ENCODE assay signal across 24 mouse cellular contexts in genomic region chr12:8289499-8289898, GRCm38 (mm10). TPM values are rescaled to one million over a fixed set of nuclear protein-coding genes. Genes with fewer than 3 reads are reported as not detected.
DNase-seq lines count a peak whose midpoint lies in the region; ATAC-seq lines count a peak whose summit lies in the region.
"Had no signal": no experiment of that assay in that cellular context is flagged by ENCODE, and none has a peak within 500 bp of the region (broad histone marks: within the 10 kb centered on the region; RNA-seq: fewer than 3 reads in every experiment).

No protein-coding gene starts in this region.

- no peak overlapping the region for H3K4me3 ChIP-seq in forebrain, embryonic 11.5 days (ENCODE audit: low read depth, low read length)
- no peak overlapping the region for H3K4me3 ChIP-seq in forebrain, embryonic 10.5 days
- no peak overlapping the region for H3K4me3 ChIP-seq in heart, embryonic 10.5 days
- H3K4me3 ChIP-seq in limb, embryonic 11.5 days (ENCODE audit: low read depth, low read length) = no peak overlapping the region
- no peak overlapping the region for H3K4me3 ChIP-seq in limb, embryonic 10.5 days

- H3K27me3 ChIP-seq in forebrain, embryonic 11.5 days (ENCODE audit: control insufficient read depth, insufficient read depth, low read length) = peaks cover 3% of the 10 kb centered on the region
- peaks cover 21% of the 10 kb centered on the region for H3K27me3 ChIP-seq in forebrain, embryonic 10.5 days (ENCODE audit: poor library complexity, severe bottlenecking)
- peaks cover 17% of the 10 kb centered on the region for H3K27me3 ChIP-seq in heart, embryonic 10.5 days (ENCODE audit: insufficient read depth, poor library complexity, severe bottlenecking)
- no peaks in the 10 kb centered on the region; the same call in 1 of the 2 replicates for H3K27me3 ChIP-seq in limb, embryonic 11.5 days (ENCODE audit: control insufficient read depth, insufficient read depth, low read length)
- peaks cover 17% of the 10 kb centered on the region for H3K27me3 ChIP-seq in limb, embryonic 10.5 days (ENCODE audit: low read depth, poor library complexity, severe bottlenecking)
- H3K27me3 ChIP-seq: CH12.LX, Patski had no signal

- H3K4me1 ChIP-seq in forebrain, embryonic 11.5 days (replicated peaks; ENCODE audit: control insufficient read depth, insufficient read depth, low read length) = 0 out of 2 replicates have a peak, but pooled peaks cover 1% of the 10 kb centered on the region
- H3K4me1 ChIP-seq in forebrain, embryonic 10.5 days = peaks cover 24% of the 10 kb centered on the region
- H3K4me1 ChIP-seq in heart, embryonic 10.5 days = peaks cover 3% of the 10 kb centered on the region; the same call in 1 of the 2 replicates
- no peaks in the 10 kb centered on the region for H3K4me1 ChIP-seq in limb, embryonic 11.5 days (ENCODE audit: control insufficient read depth, insufficient read depth, low read length)
- peaks cover 4% of the 10 kb centered on the region; the same call in 1 of the 2 replicates for H3K4me1 ChIP-seq in limb, embryonic 10.5 days

- intact Hi-C loops in heart, postnatal 36 days (cut with DNase I) = no loop called here

- H3K36me3 ChIP-seq in forebrain, embryonic 11.5 days (ENCODE audit: control insufficient read depth, insufficient read depth, low read length) = no peaks in the 10 kb centered on the region
- peaks cover 4% of the 10 kb centered on the region; the same call in 1 of the 2 replicates for H3K36me3 ChIP-seq in forebrain, embryonic 10.5 days (replicated peaks)
- H3K36me3 ChIP-seq in heart, embryonic 10.5 days = peaks cover 10% of the 10 kb centered on the region; the same call in 1 of the 2 replicates
- H3K36me3 ChIP-seq in limb, embryonic 11.5 days (ENCODE audit: control insufficient read depth, insufficient read depth, low read length) = no peaks in the 10 kb centered on the region
- H3K36me3 ChIP-seq in limb, embryonic 10.5 days = peaks cover 8% of the 10 kb centered on the region
- H3K36me3 ChIP-seq: G1E had no signal

- ATAC-seq in forebrain, embryonic 11.5 days (replicated peaks; ENCODE audit: low FRiP score) = no peak
- ATAC-seq in limb, embryonic 11.5 days (ENCODE audit: insufficient number of reproducible peaks, low FRiP score, low TSS enrichment, low read depth) = no peak
- ATAC-seq: activated CD4-positive, CD25-positive, alpha-beta regulatory T cell, adult 4 months; CD4-positive, CD25-positive, alpha-beta regulatory T cell, adult 4 months; Patski had no signal

- peak; percentile 48 for DNase-seq in forebrain, embryonic 11.5 days (ENCODE audit: low spot score)
- no peak for DNase-seq in forebrain, embryonic 10.5 days (ENCODE audit: extremely low spot score, low spot score)
- DNase-seq in heart, adult 11 months = peak; percentile 83
- DNase-seq in heart, postnatal 36 days = no peak
- DNase-seq in heart, embryonic 10.5 days (ENCODE audit: low spot score) = peak; percentile 54
- no peak for DNase-seq in heart, postnatal 4 days
- peak; percentile 18 for DNase-seq in limb, embryonic 11.5 days (ENCODE audit: low spot score)
- no peak for DNase-seq in limb, embryonic 10.5 days (ENCODE audit: low spot score)
- DNase-seq: adrenal gland, adult 2 months; adrenal gland, adult 8-10 months; adrenal gland, postnatal 10 days; adrenal gland, postnatal 14 days; adrenal gland, postnatal 25 days; adrenal gland, postnatal 36 days; B cell, adult 2 months; cerebellum, adult 11 months; cerebellum, adult 11-12 months had no signal

- no peak overlapping the region for H3K4me2 ChIP-seq in forebrain, embryonic 11.5 days (ENCODE audit: low read depth, low read length, severe bottlenecking)
- no peak overlapping the region for H3K4me2 ChIP-seq in limb, embryonic 11.5 days (ENCODE audit: low read depth, severe bottlenecking)

- no peak overlapping the region for H3K9ac ChIP-seq in forebrain, embryonic 11.5 days (ENCODE audit: low read length)
- no peak overlapping the region for H3K9ac ChIP-seq in limb, embryonic 11.5 days (ENCODE audit: low read length)

- no peak overlapping the region for H3K27ac ChIP-seq in forebrain, embryonic 11.5 days (ENCODE audit: low read depth, low read length)
- no peak overlapping the region for H3K27ac ChIP-seq in forebrain, embryonic 10.5 days
- no peak overlapping the region for H3K27ac ChIP-seq in heart, embryonic 10.5 days
- no peak overlapping the region for H3K27ac ChIP-seq in limb, embryonic 11.5 days (replicated peaks; ENCODE audit: low read depth, low read length)
- H3K27ac ChIP-seq in limb, embryonic 10.5 days = no peak overlapping the region; the same call in 1 of the 2 replicates

- WGBS in forebrain, embryonic 11.5 days = 87% methylated on average over 8 of the region's 8 CpGs
- 90% methylated on average over 8 of the region's 8 CpGs for whole genome bisulfite sequencing in forebrain, embryonic 10.5 days
- WGBS in heart, embryonic 10.5 days = 86% methylated on average over 8 of the region's 8 CpGs
- WGBS in limb, embryonic 11.5 days = 82% methylated on average over 8 of the region's 8 CpGs
- WGBS in limb, embryonic 10.5 days = 91% methylated on average over 8 of the region's 8 CpGs

- H3K9me3 ChIP-seq in forebrain, embryonic 11.5 days (ENCODE audit: control insufficient read depth, low read length) = no peaks in the 10 kb centered on the region; the same call in 1 of the 2 replicates
- no peaks in the 10 kb centered on the region for H3K9me3 ChIP-seq in forebrain, embryonic 10.5 days
- H3K9me3 ChIP-seq in heart, embryonic 10.5 days = no peaks in the 10 kb centered on the region
- H3K9me3 ChIP-seq in limb, embryonic 11.5 days (ENCODE audit: control insufficient read depth, low read length) = no peaks in the 10 kb centered on the region; the same call in 1 of the 2 replicates
- H3K9me3 ChIP-seq in limb, embryonic 10.5 days (replicated peaks) = no peaks in the 10 kb centered on the region; the same call in 1 of the 2 replicates
- H3K9me3 ChIP-seq: G1E had no signal

RNA-seq across cellular contexts. Expression of gene Gdf7, which starts 12.3 kb away (rescaled TPM):
- 0.75 TPM in 1 of 2 replicates, not detected in the other for polyA plus RNA-seq in forebrain, embryonic 11.5 days (2014; fragmentation: Nextera tagmentation; extraction: Ambion mirVana)
- polyA plus RNA-seq in forebrain, embryonic 10.5 days (2016; fragmentation: Nextera tagmentation; extraction: Ambion mirVana) = 0.11 TPM in 1 of 2 replicates, not detected in the other
- total RNA-seq in heart, postnatal 36 days (2021) = under 1 TPM; 0.43 to 0.83 TPM
- polyA plus RNA-seq in heart, embryonic 10.5 days (2016; fragmentation: Nextera tagmentation; extraction: Ambion mirVana) = 0.10 and 0.13 TPM in 2 replicates
- under 1 TPM; 0.19 to 0.25 TPM for total RNA-seq in heart, postnatal 4 days (2021)
- polyA plus RNA-seq in limb, embryonic 11.5 days (2014; fragmentation: Nextera tagmentation; extraction: Ambion mirVana) = 0.13 and 0.23 TPM in 2 replicates
- 0.13 and 0.14 TPM in 2 replicates for polyA plus RNA-seq in limb, embryonic 10.5 days (2016; fragmentation: Nextera tagmentation; extraction: Ambion mirVana)
- total RNA-seq: adrenal gland, adult 18-20 months; adrenal gland, adult 2 months; adrenal gland, postnatal 14 days; adrenal gland, postnatal 25 days; adrenal gland, postnatal 36 days; CH12.LX; G1E; MEL had no signal
- polyA plus RNA-seq: activated CD4-positive, CD25-positive, alpha-beta regulatory T cell, adult 4 months; CD4-positive, CD25-positive, alpha-beta regulatory T cell, adult 4 months; G1E; Patski had no signal

RNA-seq across cellular contexts. Expression of gene Hs1bp3, which starts 23.7 kb away (rescaled TPM):
- polyA plus RNA-seq in forebrain, embryonic 11.5 days (2014; fragmentation: Nextera tagmentation; extraction: Ambion mirVana) = 7.8 and 10.5 TPM in 2 replicates
- polyA plus RNA-seq in forebrain, embryonic 10.5 days (2016; fragmentation: Nextera tagmentation; extraction: Ambion mirVana) = 15.3 and 17.8 TPM in 2 replicates
- 10 to 100 TPM; 15.9 to 18.0 TPM for total RNA-seq in heart, postnatal 36 days (2021)
- 15.2 and 19.8 TPM in 2 replicates for polyA plus RNA-seq in heart, embryonic 10.5 days (2016; fragmentation: Nextera tagmentation; extraction: Ambion mirVana)
- 10 to 100 TPM in 1 of 2 experiments, 1 to 10 TPM in 1; 7.2 to 11.0 TPM for total RNA-seq in heart, postnatal 4 days (2021)
- 11.8 and 13.0 TPM in 2 replicates for polyA plus RNA-seq in limb, embryonic 11.5 days (2014; fragmentation: Nextera tagmentation; extraction: Ambion mirVana)
- polyA plus RNA-seq in limb, embryonic 10.5 days (2016; fragmentation: Nextera tagmentation; extraction: Ambion mirVana) = 18.4 and 19.5 TPM in 2 replicates

Comparison
In these comparisons a context has a peak if more than half of its experiments do, and no peak if none do; other contexts are left out.
1. DNase-seq: peak in forebrain, embryonic 11.5 days (single experiment), heart, adult 11 months (single experiment), heart, embryonic 10.5 days (single experiment) and limb, embryonic 11.5 days (single experiment); none in forebrain, embryonic 10.5 days (single experiment), heart, postnatal 36 days (0 of 2), heart, postnatal 4 days (single experiment) and limb, embryonic 10.5 days (single experiment).